Mouse (Mus musculus) left cerebral cortex, postnatal 25 days (tissue): Measurements from ENCODE around the gene Mdc1. TPM values are rescaled to one million over a fixed set of nuclear protein-coding genes. Genes with fewer than 3 reads are reported as not detected.

Experiments used
- microRNA-seq, 2 experiments: library from miRNA; unstranded; fragments of <30 nt; microRNA quantifications; one replicate each; pipeline ENCODE4 v1.2.0; 2022
- total RNA-seq, 2 experiments: library from RNA; stranded (reverse); gene quantifications; 2 replicates each; pipeline ENCODE4 v1.2.3; 2021

The Mdc1 gene
- total RNA-seq, 2 experiments from 2014 or later: 9.7 to 12.0 TPM

Small RNAs within 50 kb of the gene (microRNA-seq; reads per million reads assigned to microRNA genes)
- 0 to 1.2 reads per million in 2 experiments for gene Gm28033

Other genes with a start within 250 kb of the Mdc1 start
- gene Sfta2, start 240.0 kb upstream of the Mdc1 start, total RNA-seq: not detected
- not detected for gene Gm9573, start 214.9 kb upstream of the Mdc1 start, total RNA-seq
- gene Mucl3, start 197.8 kb upstream of the Mdc1 start, total RNA-seq: not detected
- gene Vars2, start 173.9 kb upstream of the Mdc1 start, total RNA-seq: 10 to 100 TPM; 31.1 to 32.6 TPM
- 10 to 100 TPM; 27.7 to 28.9 TPM for gene Gtf2h4, start 167.8 kb upstream of the Mdc1 start, total RNA-seq
- gene Ddr1, start 136.9 kb upstream of the Mdc1 start, total RNA-seq: 10 to 100 TPM; 51.9 to 55.4 TPM
- 10 to 100 TPM; 11.2 to 12.5 TPM for gene Ier3, start 19.8 kb upstream of the Mdc1 start, total RNA-seq
- 100 to 1,000 TPM; 120 to 137 TPM for gene Flot1, start 18.3 kb upstream of the Mdc1 start, total RNA-seq
- gene Tubb5, start 3.2 kb upstream of the Mdc1 start, total RNA-seq: 100 to 1,000 TPM; 492 to 522 TPM
- gene Nrm, start 19.8 kb downstream of the Mdc1 start, total RNA-seq: 1 to 10 TPM; 3.2 to 3.6 TPM
- 1 to 10 TPM; 8.3 to 8.7 TPM for gene Ppp1r18, start 24.1 kb downstream of the Mdc1 start, total RNA-seq
- gene Dhx16, start 38.3 kb downstream of the Mdc1 start, total RNA-seq: 10 to 100 TPM; 29.5 to 32.4 TPM
- gene 2310061I04Rik, start 55.9 kb downstream of the Mdc1 start, total RNA-seq: 10 to 100 TPM; 55.4 to 59.6 TPM
- gene Atat1, start 68.6 kb downstream of the Mdc1 start, total RNA-seq: 10 to 100 TPM; 53.0 to 56.1 TPM
- 10 to 100 TPM; 35.3 to 40.1 TPM for gene Mrps18b, start 74.9 kb downstream of the Mdc1 start, total RNA-seq
- 10 to 100 TPM; 70.2 to 76.0 TPM for gene Ppp1r10, start 74.9 kb downstream of the Mdc1 start, total RNA-seq
- 10 to 100 TPM; 76.7 to 82.6 TPM for gene Abcf1, start 128.2 kb downstream of the Mdc1 start, total RNA-seq
- gene Gnl1, start 138.3 kb downstream of the Mdc1 start, total RNA-seq: 100 to 1,000 TPM; 161 to 175 TPM
- gene Prr3, start 138.7 kb downstream of the Mdc1 start, total RNA-seq: 10 to 100 TPM; 40.1 to 42.9 TPM
- gene H2-T24, start 179.0 kb downstream of the Mdc1 start, total RNA-seq: 1 to 10 TPM; 1.7 to 2.3 TPM
- gene H2-T23, start 191.3 kb downstream of the Mdc1 start, total RNA-seq: 10 to 100 TPM in 1 of 2 experiments, 1 to 10 TPM in 1; 9.9 to 10.2 TPM
- gene H2-T22, start 201.2 kb downstream of the Mdc1 start, total RNA-seq: 1 to 10 TPM; 8.3 to 9.3 TPM
- gene Gm6034, start 201.4 kb downstream of the Mdc1 start, total RNA-seq: not detected
- 1 to 10 TPM; 1.3 TPM for gene Gm11127, start 216.9 kb downstream of the Mdc1 start, total RNA-seq